Mouse (Mus musculus) lung, postnatal 10 days (tissue): ENCODE data around the gene Zscan4b.
"Not testable (repeated sequence)": the region's sequence is repeated elsewhere in the genome, so short reads cannot be mapped to it uniquely, and the experiment has no call there.

Source experiments
- DNase-seq: peaks from one replicate; pipeline ENCODE4 v3.0.0; 2021

Gene Zscan4b

GRCm38 (mm10) chr7:10904950-10905349 is at the start of gene Zscan4b:
TSS of gene Zscan4b (minus strand) at chr7:10905050.
- DNase-seq: not testable (repeated sequence)
